Mouse (Mus musculus) lung, postnatal 36 days (tissue): ENCODE results near the gene Olfr692.

ENCODE experiments used
- DNase-seq: peaks from one replicate; pipeline ENCODE4 v3.0.0; 2022; ENCODE audit warnings: mixed read lengths

The Olfr692 gene

GRCm38 (mm10) chr7:105406322-105406721 is 38.3 kb downstream of the Olfr692 start:
- DNase-seq: no peak

GRCm38 (mm10) chr7:105411874-105412632 is 44.0 kb downstream of the Olfr692 start:
- peak; percentile 88 for DNase-seq

GRCm38 (mm10) chr7:105414385-105414784 is 46.4 kb downstream of the Olfr692 start:
- DNase-seq: no peak

- DNase-seq: no peak
Observed at GRCm38 (mm10) chr7:105416529-105416928, 48.5 kb downstream of the Olfr692 start.

GRCm38 (mm10) chr7:105418106-105418505 is 50.1 kb downstream of the Olfr692 start:
- DNase-seq: no peak
